Mouse (Mus musculus): ENCODE measurements around the gene Dock1.

Dock1 gene

GRCm38 (mm10) chr7:134753417-134753816 lies 83.0 kb downstream of the Dock1 start:
- DNase-seq (ENCODE audit: low spot score) = no peak

- DNase-seq (ENCODE audit: low spot score) = no peak
These were observed 87.2 kb downstream of the Dock1 start for GRCm38 (mm10) chr7:134757605-134758004.

GRCm38 (mm10) chr7:134761799-134762198 lies 91.3 kb downstream of the Dock1 start:
- DNase-seq (ENCODE audit: low spot score) = no peak

GRCm38 (mm10) chr7:134765130-134765529 lies 94.7 kb downstream of the Dock1 start:
- peak; percentile 3 for DNase-seq (ENCODE audit: low spot score)

- DNase-seq (ENCODE audit: low spot score) = no peak
These were observed 100.9 kb downstream of the Dock1 start for GRCm38 (mm10) chr7:134771314-134771713.

GRCm38 (mm10) chr7:134772363-134772762 lies 101.9 kb downstream of the Dock1 start:
- DNase-seq (ENCODE audit: low spot score) = no peak

- no peak for DNase-seq (ENCODE audit: low spot score)
These were observed 102.6 kb downstream of the Dock1 start for GRCm38 (mm10) chr7:134772867-134773590.

GRCm38 (mm10) chr7:134773761-134774415 lies 103.4 kb downstream of the Dock1 start:
- no peak for DNase-seq (ENCODE audit: low spot score)

GRCm38 (mm10) chr7:134774468-134775162 lies 104.2 kb downstream of the Dock1 start:
- no peak for DNase-seq (ENCODE audit: low spot score)

GRCm38 (mm10) chr7:134775671-134776070 lies 105.2 kb downstream of the Dock1 start:
- no peak for DNase-seq (ENCODE audit: low spot score)

GRCm38 (mm10) chr7:134776306-134776705 lies 105.9 kb downstream of the Dock1 start:
- DNase-seq (ENCODE audit: low spot score) = no peak

GRCm38 (mm10) chr7:134779761-134780160 lies 109.3 kb downstream of the Dock1 start:
- DNase-seq (ENCODE audit: low spot score) = no peak

- no peak for DNase-seq (ENCODE audit: low spot score)
These were observed 116.7 kb downstream of the Dock1 start for GRCm38 (mm10) chr7:134787110-134787509.

- no peak for DNase-seq (ENCODE audit: low spot score)
These were observed 124.4 kb downstream of the Dock1 start for GRCm38 (mm10) chr7:134794889-134795288.

- no peak for DNase-seq (ENCODE audit: low spot score)
These were observed 129.6 kb downstream of the Dock1 start for GRCm38 (mm10) chr7:134800079-134800478.

GRCm38 (mm10) chr7:134804422-134804821 lies 134.0 kb downstream of the Dock1 start:
- no peak for DNase-seq (ENCODE audit: low spot score)

GRCm38 (mm10) chr7:134806799-134807198 lies 136.3 kb downstream of the Dock1 start:
- no peak for DNase-seq (ENCODE audit: low spot score)

- no peak for DNase-seq (ENCODE audit: low spot score)
These were observed 138.0 kb downstream of the Dock1 start for GRCm38 (mm10) chr7:134808406-134808805.

- no peak for DNase-seq (ENCODE audit: low spot score)
These were observed 139.0 kb downstream of the Dock1 start for GRCm38 (mm10) chr7:134809241-134809975.

- DNase-seq (ENCODE audit: low spot score) = no peak
These were observed 148.0 kb downstream of the Dock1 start for GRCm38 (mm10) chr7:134818471-134818870.

- no peak for DNase-seq (ENCODE audit: low spot score)
These were observed 150.8 kb downstream of the Dock1 start for GRCm38 (mm10) chr7:134821264-134821663.

GRCm38 (mm10) chr7:134822006-134822405 lies 151.6 kb downstream of the Dock1 start:
- no peak for DNase-seq (ENCODE audit: low spot score)
